Mouse (Mus musculus) erythroblast, embryonic 14.5 days (primary cell): Measurements from ENCODE around the gene Tsc22d1. TPM values are rescaled to one million over a fixed set of nuclear protein-coding genes. Genes with fewer than 3 reads are reported as not detected.

ENCODE experiments used
- H3K27me3 ChIP-seq: 2 replicates; pipeline ENCODE4 v1.6.1; 2012; ENCODE audit warnings: inconsistent platforms; ENCODE audit not compliant: control insufficient read depth
- H3K36me3 ChIP-seq: 2 replicates; pipeline ENCODE4 v1.6.1; 2012; ENCODE audit warnings: mild to moderate bottlenecking, inconsistent platforms; ENCODE audit not compliant: control insufficient read depth
- H3K4me1 ChIP-seq: 2 replicates; pipeline ENCODE4 v1.6.1; 2012; ENCODE audit warnings: inconsistent platforms; ENCODE audit not compliant: control insufficient read depth
- H3K4me3 ChIP-seq: replicated peaks from 2 replicates; pipeline ENCODE3; 2012; ENCODE audit warnings: moderate library complexity, mild to moderate bottlenecking, inconsistent platforms
- H3K9me3 ChIP-seq: 2 replicates; pipeline ENCODE4 v1.6.1; 2012; ENCODE audit warnings: low read length, inconsistent platforms, mixed read lengths; ENCODE audit not compliant: control insufficient read depth
- GATA1 ChIP-seq: IDR thresholded peaks from 2 replicates; pipeline ENCODE4 v1.6.1; 2012; ENCODE audit warnings: low read length, inconsistent platforms, mixed read lengths
- TAL1 ChIP-seq: IDR thresholded peaks from 3 replicates; pipeline ENCODE4 v1.6.1; 2012; ENCODE audit warnings: low read length, inconsistent platforms, mixed read lengths
- polyA plus RNA-seq: library from polyadenylated mRNA; stranded (reverse); fragments of >175 nt; gene quantifications from 2 replicates; pipeline ENCODE4 v1.2.3, GENCODE M21; 2012

The Tsc22d1 gene
- polyA plus RNA-seq, 1 experiment, result 20.4 TPM

DNA sequence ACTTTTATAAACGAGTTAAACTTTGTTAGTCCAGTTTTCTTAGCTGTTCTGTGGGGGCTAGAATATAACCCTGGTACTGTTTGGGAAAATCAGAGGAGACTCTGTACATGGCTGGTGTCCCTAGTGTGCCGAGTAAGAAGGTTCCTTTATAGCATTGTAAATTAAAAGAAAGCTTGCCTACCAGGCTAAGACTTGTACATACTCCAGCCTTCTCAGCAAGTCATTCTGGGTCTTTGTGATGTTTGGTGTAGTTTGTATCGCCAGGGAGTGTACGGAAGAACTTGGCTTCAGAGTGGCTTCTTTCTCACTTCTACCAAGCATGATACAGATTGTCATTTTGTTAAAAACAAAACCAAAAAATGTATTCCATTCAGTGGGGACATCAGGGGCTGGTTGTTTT is 17.2 kb downstream of the Tsc22d1 start:
- no peaks in the 10 kb centered on the region for H3K9me3 ChIP-seq
- no peak for TF ChIP-seq TAL1
- no peak for TF ChIP-seq GATA1
- no peaks in the 10 kb centered on the region for H3K4me1 ChIP-seq
- H3K27me3 ChIP-seq, result no peaks in the 10 kb centered on the region
- H3K36me3 ChIP-seq, result no peaks in the 10 kb centered on the region
- no peak overlapping the region for H3K4me3 ChIP-seq

DNA sequence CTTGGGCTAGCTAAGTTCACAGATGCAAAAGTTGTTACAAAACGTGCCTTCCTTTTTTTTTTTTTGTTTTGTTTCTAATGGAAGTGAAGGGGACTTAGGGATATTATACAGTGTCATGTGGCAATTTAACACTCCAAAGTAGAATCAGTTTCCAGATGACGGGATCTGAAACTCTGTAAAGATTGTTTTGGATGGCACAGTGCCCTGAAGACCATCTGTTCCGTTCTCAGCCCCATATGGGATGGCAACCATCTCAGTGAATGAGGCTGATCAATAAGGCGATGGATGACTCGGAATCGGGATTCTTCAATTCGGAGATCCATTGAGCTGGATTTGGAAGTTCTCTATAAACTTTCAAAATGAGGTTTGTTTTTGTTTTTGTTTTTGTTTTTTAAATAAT is 17.6 kb downstream of the Tsc22d1 start:
- Histone ChIP-seq H3K4me1 (no peaks in the 10 kb centered on the region), H3K9me3 (no peaks in the 10 kb centered on the region), H3K4me3 (no peak overlapping the region), H3K27me3 (no peaks in the 10 kb centered on the region), H3K36me3 (no peaks in the 10 kb centered on the region)
- no peak for TF ChIP-seq GATA1
- TF ChIP-seq TAL1, result no peak

DNA sequence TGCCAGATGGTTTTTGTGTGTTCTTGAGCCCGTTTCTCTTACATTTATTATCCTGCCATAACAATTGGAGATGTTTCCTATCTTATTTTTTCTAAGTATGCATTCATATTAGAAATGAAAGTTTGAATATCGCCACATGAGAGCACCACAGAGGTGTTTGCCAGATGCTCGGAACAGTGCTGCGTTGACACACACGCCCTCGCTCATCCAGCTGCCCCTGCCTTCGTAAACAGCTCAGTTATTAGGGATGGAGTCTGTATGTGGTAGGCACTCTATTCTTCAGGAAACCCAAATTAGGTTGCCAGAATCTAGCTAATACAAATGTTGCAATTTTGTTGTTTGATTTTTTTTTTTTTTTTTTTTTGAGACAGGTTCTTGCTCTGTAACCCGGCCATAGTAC is 18.1 kb downstream of the Tsc22d1 start:
- TF ChIP-seq GATA1 (no peak), TAL1 (no peak)
- Histone ChIP-seq H3K9me3 (no peaks in the 10 kb centered on the region), H3K36me3 (no peaks in the 10 kb centered on the region), H3K4me3 (no peak overlapping the region), H3K4me1 (no peaks in the 10 kb centered on the region), H3K27me3 (no peaks in the 10 kb centered on the region)

DNA sequence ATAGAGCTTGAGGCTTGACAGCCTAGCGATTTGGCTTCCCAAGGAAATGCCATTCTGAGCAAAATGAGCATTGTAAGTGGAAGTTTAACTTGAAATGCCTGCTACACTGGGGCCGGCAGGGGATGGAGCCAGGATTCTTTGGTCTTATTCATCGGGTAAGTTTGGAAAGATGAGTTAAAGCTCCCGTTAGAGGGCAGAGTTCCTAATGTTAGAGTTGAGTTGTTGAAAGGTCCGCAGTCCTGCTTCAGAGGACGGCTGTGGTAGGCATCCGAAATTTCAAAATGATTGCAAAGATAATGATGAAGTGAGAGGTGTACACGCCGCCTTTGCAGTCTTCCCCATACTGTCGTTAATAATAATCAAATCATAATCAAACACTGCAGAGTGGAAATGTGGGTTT is 27.4 kb downstream of the Tsc22d1 start:
- TF ChIP-seq TAL1, result no peak
- no peak for TF ChIP-seq GATA1
- Histone ChIP-seq H3K4me3 (no peak overlapping the region), H3K36me3 (no peaks in the 10 kb centered on the region), H3K9me3 (no peaks in the 10 kb centered on the region), H3K4me1 (no peaks in the 10 kb centered on the region), H3K27me3 (no peaks in the 10 kb centered on the region)

DNA sequence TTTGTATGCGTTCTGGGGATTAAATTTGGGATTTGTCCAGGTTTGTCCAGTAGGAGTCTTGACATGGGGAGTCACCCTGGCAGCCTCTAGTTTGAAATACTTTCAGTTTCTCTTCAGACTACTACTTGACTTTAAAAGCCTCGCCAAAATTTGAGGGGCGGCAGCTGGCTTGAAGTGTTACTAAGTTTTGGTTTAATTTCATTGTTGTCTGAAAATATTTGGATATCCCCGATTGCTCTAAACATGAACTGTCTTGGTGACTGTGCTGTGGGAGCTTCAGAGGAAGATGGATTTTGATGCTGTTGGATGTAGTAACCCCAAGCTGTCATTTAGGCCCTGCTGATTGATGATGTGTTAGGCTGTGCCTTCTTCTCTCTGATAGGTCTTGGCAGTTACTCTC is 34.2 kb downstream of the Tsc22d1 start:
- TF ChIP-seq TAL1, result no peak
- no peak for TF ChIP-seq GATA1
- Histone ChIP-seq H3K36me3 (no peaks in the 10 kb centered on the region), H3K27me3 (no peaks in the 10 kb centered on the region), H3K9me3 (no peaks in the 10 kb centered on the region), H3K4me3 (no peak overlapping the region), H3K4me1 (no peaks in the 10 kb centered on the region)

DNA sequence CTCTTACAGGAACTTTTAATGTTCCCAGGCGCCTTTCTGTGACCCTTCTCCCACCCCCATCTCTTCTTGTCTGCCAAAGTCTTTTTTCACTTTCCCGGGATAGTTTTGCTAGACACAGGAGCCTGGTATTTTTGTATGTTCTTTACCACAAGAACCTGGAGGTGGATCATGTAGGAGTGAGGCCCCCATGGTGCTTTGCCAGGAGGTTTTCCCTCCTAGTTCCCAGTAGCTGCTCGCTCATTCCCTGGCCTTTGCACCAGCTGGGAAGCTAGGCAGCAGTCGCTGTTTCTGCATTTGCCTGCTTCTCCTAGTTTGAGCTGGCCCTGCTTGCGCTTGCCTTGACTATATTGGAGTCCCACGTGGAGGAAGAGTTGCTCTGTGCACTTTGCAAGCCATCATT is 36.2 kb downstream of the Tsc22d1 start:
- TF ChIP-seq GATA1 (no peak), TAL1 (no peak)
- no peaks in the 10 kb centered on the region for H3K9me3 ChIP-seq
- no peaks in the 10 kb centered on the region for H3K36me3 ChIP-seq
- H3K4me3 ChIP-seq, result no peak overlapping the region
- no peaks in the 10 kb centered on the region for H3K27me3 ChIP-seq
- H3K4me1 ChIP-seq, result no peaks in the 10 kb centered on the region

DNA sequence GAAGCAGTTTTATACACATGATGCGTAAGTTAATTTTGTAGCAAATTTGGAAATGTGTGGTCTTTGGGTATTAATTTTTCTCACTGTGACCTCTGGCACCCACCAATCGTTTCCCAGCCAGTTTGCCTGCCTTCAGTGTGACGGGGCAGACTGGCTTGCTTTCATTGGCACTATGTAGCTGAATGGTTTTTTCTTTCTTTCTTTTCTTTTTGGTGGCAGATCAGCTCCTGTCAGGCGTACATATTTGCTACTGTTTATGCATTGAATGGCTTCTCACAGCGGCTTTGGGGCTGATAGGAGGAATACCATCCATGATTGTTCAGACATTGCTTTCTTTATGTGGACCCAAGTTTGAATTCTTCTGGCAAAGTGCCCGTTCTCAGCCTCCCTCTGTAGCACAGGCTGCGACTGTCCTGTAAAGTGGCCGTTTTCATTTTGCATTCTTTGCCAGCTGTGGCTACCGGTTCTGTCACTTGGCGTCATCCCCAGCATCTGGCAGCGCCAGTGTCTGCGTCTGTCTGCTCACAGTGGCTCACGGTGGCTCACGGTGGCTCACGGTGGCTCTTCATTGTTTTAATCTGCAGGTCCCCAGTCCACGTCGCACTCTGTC is 38.1 kb downstream of the Tsc22d1 start:
- no peaks in the 10 kb centered on the region for H3K36me3 ChIP-seq

DNA sequence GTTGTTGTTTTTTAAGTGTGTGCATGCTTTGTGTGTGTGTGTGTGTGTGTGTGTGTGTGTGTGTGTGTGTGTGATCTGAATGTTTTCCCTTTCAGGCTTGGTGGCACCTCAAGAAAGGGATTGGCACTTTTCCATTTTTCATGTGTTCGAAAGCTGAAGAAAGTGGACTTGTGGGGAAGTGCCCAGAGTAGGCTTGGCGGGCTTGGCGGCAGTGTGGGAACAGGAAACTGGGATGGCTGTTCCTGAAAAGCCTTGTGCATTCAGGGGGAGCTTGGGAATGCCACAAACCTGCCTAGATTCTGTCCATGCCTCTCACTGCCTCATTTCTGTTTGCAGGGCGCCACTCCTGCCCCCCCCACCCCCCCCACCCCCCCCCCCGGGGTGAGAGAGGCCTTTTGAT is 39.9 kb downstream of the Tsc22d1 start:
- TF ChIP-seq GATA1 (no peak), TAL1 (no peak)
- Histone ChIP-seq H3K36me3 (no peaks in the 10 kb centered on the region), H3K4me3 (no peak overlapping the region), H3K9me3 (no peaks in the 10 kb centered on the region), H3K27me3 (no peaks in the 10 kb centered on the region), H3K4me1 (no peaks in the 10 kb centered on the region)

More for the DNA sequence above, 38.1 kb downstream of the Tsc22d1 start:
- TF ChIP-seq GATA1, result no peak
- no peak for TF ChIP-seq TAL1
- no peaks in the 10 kb centered on the region for H3K27me3 ChIP-seq
- no peak overlapping the region for H3K4me3 ChIP-seq
- H3K9me3 ChIP-seq, result no peaks in the 10 kb centered on the region
- H3K4me1 ChIP-seq, result no peaks in the 10 kb centered on the region

DNA sequence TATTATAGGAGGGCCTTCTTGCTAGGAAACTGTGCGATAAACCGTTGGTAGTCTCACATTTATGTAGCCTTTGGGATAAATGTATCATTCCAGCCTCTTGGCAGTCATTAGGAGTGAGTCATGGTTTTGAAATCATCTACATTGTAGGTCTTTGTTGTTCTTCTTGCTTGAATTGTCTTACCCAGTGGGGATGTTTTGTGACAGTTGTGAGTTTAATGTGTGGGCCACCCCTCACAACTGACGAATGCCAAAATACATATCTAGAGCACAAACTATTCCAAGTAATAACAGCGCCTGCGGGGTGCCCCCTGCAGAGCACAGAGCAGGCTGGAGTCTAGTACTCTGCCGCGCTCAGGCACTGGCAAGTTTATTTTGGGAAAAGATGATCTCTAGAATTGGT is 40.4 kb downstream of the Tsc22d1 start:
- no peaks in the 10 kb centered on the region for H3K4me1 ChIP-seq
- H3K36me3 ChIP-seq, result no peaks in the 10 kb centered on the region
- H3K9me3 ChIP-seq, result no peaks in the 10 kb centered on the region
- no peak for TF ChIP-seq TAL1
- TF ChIP-seq GATA1, result no peak
- H3K4me3 ChIP-seq, result no peak overlapping the region
- H3K27me3 ChIP-seq, result no peaks in the 10 kb centered on the region

DNA sequence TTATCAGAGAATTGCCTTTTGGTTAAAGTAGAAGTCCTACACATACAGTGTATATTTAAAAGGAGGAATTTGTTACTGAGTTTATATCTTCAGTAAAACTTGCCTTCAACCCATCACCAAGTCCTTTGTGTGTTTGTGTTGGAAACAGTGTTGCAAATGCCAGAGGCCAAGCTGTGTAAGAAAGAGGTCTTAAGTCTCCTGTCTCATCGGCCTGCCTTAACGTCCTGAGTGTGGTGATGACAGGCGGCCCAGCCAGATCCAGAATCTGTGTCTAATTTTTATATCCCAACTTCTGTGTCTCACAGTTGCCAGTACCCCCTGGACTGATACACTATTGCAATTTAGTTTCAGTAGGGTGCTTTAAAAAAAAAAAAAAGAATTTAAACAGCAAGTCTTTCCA is 42.9 kb downstream of the Tsc22d1 start:
- Histone ChIP-seq H3K36me3 (no peaks in the 10 kb centered on the region), H3K9me3 (no peaks in the 10 kb centered on the region), H3K4me3 (no peak overlapping the region), H3K4me1 (no peaks in the 10 kb centered on the region), H3K27me3 (no peaks in the 10 kb centered on the region)
- no peak for TF ChIP-seq TAL1
- no peak for TF ChIP-seq GATA1
